Mouse (Mus musculus) layer of hippocampus, adult 9-11 months (tissue): ENCODE data around the gene Ffar3.
A peak's percentile ranks its signal among the peaks of the same experiment; 100 is the strongest.

Source experiments
- DNase-seq: peaks from one replicate; pipeline ENCODE4 v3.0.0; 2022

The Ffar3 gene

GRCm38 (mm10) chr7:30856078-30856477, at the start of gene Ffar3:
Gene Ffar3 (minus strand): TSS chr7:30856178.
- DNase-seq, result no peak

DNA sequence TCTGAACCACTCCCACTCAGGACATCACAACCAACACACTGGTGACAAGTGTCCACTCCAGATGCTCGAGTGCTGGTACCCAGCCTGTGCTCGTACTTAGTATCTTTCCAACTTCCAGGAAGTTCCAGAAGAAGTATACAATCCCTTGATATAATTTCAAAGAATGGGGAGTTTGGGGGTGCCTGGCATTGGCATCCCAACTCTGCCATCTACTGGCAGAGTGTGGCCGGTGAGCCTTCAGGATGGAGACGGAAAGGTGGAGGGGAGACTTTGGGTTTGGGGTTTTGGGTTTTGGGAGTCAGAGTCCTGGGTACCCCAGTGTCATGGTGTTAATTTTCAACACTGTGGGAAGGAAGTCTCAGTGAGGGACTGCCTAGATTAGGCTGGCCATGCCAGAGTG, 48.1 kb upstream of the Ffar3 start:
- DNase-seq, result no peak

GRCm38 (mm10) chr7:30895217-30895616, 39.2 kb upstream of the Ffar3 start:
- no peak for DNase-seq

GRCm38 (mm10) chr7:30892515-30892914, 36.5 kb upstream of the Ffar3 start:
- no peak for DNase-seq

DNA sequence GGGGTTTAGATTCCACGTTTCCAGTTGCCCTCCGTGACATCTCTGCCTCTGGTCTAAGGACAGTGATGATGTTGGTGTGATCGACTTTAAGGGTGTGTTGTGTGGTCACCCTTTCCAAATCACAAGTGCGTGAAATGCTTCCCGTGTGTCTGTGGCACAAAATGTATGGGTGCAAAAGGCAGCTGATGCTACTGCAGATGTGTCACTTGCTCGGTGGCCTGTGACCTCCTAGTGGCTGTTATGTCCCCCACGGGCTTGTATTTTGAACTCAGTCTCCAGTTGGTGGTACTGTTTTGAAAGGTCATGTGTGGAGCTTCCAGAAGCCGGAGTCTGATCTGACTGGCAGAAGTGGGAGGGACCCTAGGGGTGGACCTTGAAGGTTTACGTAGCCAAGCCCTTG, 35.8 kb upstream of the Ffar3 start:
- DNase-seq, result no peak

DNA sequence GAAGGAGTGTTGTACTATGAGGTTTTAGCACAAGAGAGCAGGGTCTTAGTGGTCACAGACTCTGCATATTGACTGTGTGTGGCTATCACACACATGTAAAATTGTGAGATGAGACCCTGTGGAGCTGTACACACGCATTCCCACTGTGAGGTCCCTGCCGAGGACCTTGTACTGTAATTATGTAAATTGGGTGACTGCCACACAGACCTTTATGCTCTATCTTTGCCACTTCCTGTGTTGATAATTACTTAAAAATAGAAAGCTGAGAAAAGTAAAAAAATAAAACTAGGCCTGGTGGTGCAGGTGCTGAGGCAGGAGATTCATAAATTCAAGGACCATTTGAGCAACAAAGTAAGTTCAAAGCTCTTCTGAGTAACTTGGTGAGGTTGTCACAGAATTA, 34.7 kb upstream of the Ffar3 start:
- DNase-seq, result no peak

DNA sequence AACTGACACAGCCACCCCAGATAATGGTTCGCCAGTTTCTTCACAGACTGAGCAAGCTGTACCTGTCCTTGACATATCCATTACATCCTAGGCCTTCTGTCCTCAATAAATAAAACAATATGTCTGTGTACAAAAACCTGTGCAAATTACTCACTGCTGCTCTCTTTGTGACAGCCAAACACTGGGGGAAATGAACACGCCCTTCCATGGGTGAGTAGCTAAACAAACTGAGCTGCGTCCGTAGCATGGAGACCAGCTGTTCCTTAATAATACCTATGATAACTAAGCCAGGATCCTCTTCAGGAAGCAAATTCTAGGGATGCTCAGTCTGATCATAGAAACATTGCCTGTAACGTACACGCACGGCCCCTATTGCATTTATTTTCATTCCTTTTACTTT, 32.8 kb upstream of the Ffar3 start:
- no peak for DNase-seq

DNA sequence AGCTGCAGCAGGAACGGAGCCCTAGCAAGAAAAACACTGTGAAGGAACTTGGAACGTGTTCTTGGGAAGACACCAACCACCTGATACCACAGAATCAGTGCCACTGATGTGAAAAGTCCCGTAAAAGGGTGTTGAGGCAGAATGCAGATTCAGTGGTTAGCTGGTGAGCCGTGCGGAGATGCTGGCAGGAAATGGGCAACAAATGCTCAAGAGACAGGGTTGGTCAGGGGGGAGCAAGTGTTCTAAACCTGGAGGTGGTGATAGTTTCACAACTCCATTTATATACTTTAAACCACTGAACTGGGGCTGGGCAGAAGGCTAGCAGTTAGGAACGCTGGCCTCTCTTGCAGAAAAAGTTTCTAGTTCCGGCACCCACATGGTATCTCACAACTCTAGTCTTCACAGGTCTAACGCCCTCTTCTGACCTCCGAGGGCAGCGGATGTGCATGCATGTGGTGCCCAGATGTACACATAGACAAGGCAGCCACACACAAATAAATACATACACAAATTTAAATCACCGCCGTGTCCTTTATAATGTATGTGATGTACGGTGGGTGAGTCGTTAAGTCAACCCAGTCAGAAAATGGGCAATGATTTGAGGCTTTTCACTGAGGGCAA, 31.7 kb upstream of the Ffar3 start:
- no peak for DNase-seq

GRCm38 (mm10) chr7:30886852-30887251, 30.9 kb upstream of the Ffar3 start:
- DNase-seq, result no peak

GRCm38 (mm10) chr7:30884047-30884446, 28.1 kb upstream of the Ffar3 start:
- DNase-seq, result no peak

DNA sequence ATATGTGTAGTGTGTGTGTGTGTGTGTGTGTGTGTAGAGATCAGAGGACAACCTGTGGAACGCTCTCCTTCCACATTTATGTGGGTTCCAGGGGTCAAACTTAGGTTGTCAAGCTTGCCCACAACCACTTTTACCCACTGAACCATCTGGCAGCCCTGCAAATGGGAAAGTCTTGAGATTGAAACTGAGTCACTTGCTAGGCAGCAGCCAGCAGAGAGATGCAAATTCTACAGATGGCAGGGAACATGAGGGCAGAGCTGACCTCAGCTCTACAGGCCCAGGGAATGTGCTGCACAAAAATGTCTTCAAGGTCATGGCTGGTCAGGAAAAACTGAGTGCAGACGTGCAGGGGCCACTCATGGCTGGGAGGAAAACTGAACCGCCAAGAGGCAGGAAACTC, 25.4 kb upstream of the Ffar3 start:
- no peak for DNase-seq

DNA sequence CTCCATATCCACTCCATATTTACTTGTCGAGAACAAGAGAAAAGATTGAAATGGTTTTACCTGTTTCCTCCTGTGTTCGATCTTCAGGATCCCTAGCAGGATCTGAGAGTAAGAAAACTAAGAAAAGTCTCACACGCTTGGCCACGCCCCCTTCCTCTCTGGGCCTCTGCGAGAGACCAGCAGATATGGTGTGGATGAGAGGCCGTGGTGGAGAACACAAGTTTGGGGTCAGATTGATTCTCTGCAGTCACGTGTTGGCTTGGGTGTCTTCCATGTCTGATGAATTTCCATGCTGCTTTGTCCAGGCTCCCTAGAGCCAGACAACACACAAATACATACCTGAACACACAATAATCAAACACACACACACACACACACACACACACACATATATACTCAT, 24.2 kb upstream of the Ffar3 start, which contains the start of gene Cd22:
TSS of gene Cd22 (minus strand) at position 167 of the 400 bp plus-strand sequence.
- no peak for DNase-seq

DNA sequence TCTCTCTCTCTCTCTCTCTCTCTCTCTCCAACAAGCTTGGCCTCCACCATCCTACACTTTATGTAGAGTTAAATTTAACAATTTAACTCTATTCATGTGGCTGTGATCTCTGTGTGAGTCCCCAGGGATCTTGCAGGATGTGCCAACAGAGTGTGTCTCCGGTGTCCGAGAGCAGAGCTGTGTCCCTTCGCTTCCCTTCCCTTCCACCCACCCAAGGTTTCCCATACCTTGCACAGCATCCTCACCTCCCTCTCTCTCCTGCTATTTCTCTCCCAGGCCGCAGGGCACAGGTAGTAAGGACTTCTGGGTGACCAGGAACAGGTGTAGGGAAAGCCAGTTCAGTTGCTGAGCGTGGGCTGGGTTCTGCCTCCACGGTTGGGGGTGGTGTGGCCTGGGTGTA, 23.0 kb upstream of the Ffar3 start:
- DNase-seq, result no peak

DNA sequence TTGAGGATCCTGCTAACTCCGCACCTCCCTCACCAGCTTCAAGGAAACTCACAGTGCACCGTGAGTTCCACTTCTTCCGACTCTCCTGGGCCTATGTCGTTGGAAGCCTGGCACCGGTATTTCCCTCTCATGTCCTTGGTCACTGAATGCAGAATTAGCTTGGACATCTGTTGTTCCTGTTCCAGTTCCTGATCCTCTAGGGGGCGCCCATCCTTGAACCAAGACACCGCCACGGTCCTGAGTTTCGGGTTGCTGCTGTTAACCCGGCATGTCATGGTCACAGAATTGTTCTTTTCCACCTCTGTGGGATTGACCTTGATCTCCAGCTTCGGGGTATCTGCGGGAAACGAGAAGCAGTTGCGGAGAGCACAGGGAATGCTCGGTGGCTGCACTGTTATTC, 17.1 kb upstream of the Ffar3 start:
- DNase-seq, result peak; percentile 58

GRCm38 (mm10) chr7:30863386-30863785, 7.4 kb upstream of the Ffar3 start:
- DNase-seq, result no peak

DNA sequence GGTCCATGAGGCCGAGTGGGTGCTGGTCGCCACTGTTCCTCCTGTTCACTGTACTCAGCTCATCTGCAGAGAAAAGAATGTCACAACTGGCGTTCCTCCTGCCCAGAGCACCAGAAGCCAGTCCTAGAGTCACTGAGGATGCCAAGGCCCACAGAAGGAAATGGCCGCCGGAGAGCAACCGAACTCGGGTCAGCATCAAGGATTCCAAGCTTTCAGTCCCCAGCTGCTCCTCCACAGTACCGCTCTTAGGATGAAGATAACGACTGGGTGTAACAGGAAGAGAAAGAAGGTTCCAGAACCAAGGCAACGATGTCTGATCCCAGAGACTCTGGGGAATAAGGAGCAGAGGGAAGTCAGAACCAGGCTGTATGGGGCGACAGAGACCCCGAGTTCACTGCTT, 5.5 kb upstream of the Ffar3 start, which contains the start of gene Ffar1:
TSS of gene Ffar1 (minus strand) at position 101 of the 400 bp plus-strand sequence.
- DNase-seq, result no peak

- DNase-seq, result peak; percentile 31
Measured at GRCm38 (mm10) chr7:30859635-30860402, 3.8 kb upstream of the Ffar3 start.

GRCm38 (mm10) chr7:30859290-30859634, 3.3 kb upstream of the Ffar3 start:
- DNase-seq, result peak; percentile 44

GRCm38 (mm10) chr7:30857746-30858145, 1.8 kb upstream of the Ffar3 start:
- no peak for DNase-seq

DNA sequence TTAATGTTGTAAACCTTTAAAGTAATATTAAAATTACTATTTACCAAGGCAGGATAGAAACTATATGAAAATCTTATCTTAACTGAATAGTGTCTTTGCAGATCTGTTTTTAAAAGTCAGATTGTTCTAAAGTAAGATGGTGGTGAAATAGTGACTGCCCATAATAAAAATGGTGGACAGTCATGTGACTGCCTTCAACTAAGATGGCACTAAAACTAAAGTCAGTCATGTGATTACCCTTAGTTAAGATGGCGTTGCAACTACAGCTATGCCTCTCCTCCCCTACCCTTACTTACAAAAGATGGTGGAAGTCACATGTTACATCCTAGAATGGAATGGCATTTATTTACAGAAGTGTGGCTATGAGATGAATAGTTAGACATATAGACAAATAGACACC, 4.6 kb downstream of the Ffar3 start:
- no peak for DNase-seq

- no peak for DNase-seq
Measured at GRCm38 (mm10) chr7:30847934-30848333, 8.0 kb downstream of the Ffar3 start.

- DNase-seq, result no peak
Measured at GRCm38 (mm10) chr7:30847386-30847785, 8.6 kb downstream of the Ffar3 start.

DNA sequence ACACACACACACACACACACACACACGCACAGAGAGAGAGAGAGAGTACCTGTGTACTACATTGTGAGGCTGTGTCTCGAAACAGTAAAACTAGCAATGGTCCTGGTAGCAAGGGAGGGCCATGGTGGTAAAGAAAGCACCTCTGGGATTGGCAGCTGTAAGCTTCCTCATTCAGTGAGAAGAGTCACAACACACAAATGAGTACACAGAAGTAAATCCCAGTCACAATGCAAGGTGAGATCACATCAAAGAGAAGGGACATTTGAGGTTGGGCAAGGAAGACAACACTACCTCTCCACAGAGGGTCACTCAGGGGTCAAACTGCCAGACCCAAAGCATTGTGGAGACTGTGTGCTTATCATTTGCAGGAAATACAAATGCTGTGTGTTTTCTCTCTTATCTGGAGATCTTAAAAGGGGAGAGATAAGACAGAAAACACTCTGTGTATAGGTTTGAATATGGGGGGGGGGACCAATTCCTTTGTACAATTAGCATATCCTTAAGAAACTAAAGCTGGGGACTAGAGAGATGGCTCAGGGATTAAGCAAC, 9.4 kb downstream of the Ffar3 start:
- no peak for DNase-seq

DNA sequence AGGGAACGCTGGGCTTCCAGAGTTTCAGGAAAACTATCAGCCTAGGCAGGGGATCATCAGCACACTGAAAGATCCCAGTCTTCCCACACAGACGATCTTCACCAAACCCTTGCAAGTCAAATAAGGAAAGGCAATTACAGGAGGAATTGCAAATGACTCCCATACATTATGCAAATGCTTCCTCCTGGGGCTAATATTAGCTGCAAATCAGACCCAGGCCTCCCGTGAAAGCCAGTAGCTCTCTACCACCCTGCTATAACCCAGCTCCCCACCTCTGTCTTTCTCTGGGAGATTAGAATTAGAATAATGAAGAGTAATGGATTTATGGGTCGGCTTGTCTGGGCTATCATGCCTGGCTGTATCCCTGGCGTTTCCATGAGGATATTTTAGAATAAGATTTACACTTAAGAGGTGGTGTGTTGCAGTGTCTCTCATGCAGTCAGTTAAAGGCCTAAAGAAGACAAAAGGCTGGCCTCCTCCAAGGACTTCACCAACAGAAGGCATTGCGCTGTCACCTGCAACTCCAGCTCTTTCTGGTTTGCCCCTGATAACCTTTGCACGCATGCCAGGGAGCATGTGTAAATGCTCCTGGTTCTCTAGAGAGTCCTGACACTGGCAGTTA, 11.2 kb downstream of the Ffar3 start:
- no peak for DNase-seq
